Mouse (Mus musculus): ENCODE measurements around the gene Gm20479. TPM values are rescaled to one million over a fixed set of nuclear protein-coding genes. Genes with fewer than 3 reads are reported as not detected.

The Gm20479 gene
- total RNA-seq, 2 experiments from 2014 or later: not detected

DNA sequence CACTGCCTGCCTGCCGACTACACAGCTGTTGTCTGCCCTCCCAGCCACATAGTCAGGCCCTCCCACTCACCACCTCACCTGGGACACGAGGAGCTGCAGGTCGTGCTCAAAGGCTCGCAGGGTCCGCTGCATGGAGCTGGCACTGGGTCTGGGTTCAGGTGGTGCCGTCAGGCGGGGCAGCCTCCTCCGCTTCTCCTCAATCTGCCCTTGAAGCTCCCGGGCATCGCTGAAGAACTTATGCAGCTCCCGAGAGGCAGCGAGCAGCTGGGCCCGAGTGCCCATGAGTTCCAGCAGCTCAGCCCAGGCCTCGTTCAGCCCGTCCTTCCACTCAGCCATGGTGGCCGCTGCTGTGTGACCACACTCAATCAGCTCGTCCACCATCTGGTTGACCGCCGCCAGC, 11.9 kb upstream of the Gm20479 start:
- DNase-seq: no peak
- intact Hi-C loops (cut with DNase I): no loop called here

DNA sequence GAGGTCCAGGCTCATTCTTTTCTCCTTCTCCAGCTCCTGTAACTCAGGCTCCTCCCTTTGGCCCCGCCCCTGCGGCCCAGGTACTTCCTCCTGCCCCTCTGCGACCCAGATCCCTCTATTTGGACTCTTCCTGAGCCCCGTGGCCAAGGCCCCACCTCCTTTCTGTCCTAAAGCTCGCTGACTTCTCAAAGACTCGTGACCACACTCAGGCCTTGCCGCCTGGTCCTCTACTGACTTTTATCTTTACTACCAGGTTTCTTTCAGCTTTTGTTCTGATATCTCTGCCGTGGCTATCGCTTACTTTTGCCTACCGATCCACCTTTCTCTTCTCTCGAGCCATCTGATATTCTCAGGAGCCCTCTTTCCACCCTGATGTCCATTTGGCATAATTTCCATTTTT, 10.8 kb upstream of the Gm20479 start:
- DNase-seq: no peak
- intact Hi-C loops (cut with DNase I): no loop called here

DNA sequence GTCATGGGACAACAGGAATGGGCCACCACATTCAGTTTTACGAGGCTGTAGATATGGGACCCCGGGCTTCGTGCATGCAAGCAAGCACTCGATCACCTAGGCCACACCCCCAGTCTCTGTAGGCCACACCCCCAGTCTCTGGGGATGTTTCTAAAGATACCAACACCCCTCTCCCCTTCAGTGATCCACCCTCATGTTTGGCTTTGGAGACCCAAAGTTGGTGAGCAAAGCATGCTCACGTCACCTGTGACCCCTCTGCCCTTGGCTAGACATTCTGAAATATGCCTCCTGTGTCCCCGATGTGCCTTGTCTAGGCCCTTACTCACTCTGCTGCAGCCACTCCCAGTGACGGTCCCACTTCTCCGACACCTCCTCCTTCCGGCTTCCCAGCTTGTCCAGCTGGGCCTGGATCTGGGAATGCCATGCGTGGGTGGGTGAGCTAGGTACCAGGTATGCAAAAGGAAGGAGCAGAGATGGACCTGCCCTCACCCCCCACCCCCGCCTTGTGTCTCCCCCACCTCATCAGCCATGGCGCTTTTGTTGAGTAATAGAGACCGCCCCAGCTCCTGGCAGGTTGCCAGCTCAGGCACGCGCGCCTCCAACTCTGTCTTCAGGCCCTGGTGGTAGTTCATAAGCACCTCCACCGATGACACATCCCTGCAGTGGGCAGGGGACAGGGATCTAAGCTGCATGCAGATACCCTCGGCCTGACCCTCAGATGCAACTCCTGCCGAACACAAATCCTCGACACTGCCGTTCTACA, 9.0 kb upstream of the Gm20479 start:
- intact Hi-C loops (cut with DNase I): no loop called here
- no peak for DNase-seq

DNA sequence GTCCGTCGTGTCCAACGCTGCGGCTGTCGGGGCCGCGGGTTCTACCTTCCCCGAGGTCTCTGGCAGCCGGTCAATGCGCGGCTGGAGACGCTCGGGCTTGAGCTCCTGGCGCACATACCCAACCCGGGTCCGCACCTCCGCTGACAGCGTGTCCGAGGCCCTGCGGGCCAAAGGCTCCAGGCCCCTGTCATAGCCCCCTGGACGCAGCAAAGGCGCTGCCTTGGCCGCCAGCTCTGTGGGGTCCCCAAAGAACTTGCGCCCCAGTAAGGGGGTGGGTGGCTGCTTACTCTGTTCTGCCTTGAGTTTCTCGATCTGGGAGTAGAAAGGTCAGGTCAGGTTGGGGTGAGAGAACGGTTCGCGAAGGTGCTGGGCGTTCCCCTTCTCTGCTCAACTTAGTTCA, 7.2 kb upstream of the Gm20479 start:
- DNase-seq: no peak
- intact Hi-C loops (cut with DNase I): no loop called here

DNA sequence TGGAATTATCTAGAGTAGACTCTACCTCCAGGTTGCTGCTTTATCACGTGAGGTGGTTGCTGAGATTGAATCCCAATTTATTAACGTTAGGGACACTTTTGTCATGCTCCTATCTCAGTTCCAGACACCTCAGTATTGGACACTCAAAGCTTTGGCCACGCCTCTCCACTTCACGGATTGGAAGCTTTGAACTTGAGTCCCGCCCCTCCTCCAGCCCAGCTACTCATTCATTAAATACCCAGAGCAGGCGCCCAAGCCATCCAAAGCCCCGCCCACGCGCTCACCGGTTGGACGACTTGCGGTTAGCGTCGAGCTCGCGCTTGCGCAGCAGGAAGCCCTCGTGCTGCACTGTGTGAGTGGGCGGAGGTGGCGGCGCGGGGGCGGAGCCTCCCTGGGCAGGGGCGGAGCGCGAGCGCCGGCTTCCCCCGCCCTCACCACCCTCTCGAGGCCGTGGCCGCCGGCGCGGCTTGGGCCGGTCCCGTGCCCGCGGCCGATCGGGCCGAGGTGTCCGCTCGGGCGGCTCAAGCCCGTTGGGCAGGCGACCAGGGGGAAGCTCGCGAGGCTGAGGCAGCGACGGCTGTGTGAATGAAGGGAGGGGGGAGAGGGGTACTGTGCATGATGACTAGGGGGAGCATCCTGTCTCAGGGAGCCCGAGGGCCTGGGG, 4.2 kb upstream of the Gm20479 start:
- intact Hi-C loops (cut with DNase I): no loop called here
- DNase-seq: peak; percentile 96 to 97

DNA sequence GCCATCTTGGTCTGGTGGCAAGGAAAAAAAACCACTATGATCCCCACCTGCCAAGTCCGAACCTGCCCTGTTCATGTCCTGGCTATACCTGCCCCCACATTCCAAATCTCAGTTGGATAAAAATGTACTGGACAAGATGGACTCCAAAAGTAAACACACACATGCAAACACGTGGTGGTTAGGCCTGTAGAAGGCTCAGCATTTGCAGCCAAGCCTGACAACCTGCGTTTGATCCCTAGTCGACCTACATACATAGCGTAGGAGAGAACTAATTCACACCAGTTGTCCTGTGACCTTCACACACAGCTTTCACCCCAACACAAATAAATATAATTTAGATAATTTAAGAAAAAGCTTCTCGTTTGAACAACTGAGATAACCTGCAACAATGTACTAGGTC, 3.5 kb upstream of the Gm20479 start:
- no peak for DNase-seq
- intact Hi-C loops (cut with DNase I): no loop called here

DNA sequence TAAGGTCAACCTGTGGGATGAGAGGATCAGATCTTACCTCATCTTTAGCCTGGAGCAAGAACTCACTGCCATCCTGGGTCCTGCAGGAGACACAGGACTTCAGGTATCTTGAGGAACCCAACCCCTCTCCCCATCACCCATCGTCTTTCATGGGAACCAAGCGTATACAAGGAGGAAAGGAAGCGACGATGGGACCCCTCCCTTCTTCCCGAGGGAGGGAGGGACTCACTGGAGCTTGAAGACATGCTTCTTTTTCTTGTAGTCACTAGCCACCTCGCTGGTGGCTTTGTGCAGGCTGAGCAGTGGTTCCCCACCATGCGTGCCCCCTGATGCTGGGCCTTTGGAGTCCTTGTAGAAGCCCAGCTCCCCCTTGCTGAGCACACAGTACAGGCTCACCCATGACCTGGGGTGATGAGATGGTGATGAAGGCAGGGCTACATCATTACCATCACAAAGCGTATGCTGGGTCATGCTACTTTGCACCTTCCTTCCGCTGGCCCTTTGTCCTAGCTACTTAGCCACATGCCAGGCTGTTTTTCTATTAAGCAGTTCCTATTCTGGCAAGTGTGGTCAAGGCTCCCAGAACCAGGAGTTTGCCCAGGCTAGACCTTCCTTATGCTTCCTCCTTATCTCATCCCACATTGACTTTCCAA, 2.6 kb upstream of the Gm20479 start:
- intact Hi-C loops (cut with DNase I): loop anchor here (5.0 kb wide), 2 partner anchors 112 to 312 kb away; partner anchors contain the start of genes Map3k10 and Sertad3
- no peak for DNase-seq

DNA sequence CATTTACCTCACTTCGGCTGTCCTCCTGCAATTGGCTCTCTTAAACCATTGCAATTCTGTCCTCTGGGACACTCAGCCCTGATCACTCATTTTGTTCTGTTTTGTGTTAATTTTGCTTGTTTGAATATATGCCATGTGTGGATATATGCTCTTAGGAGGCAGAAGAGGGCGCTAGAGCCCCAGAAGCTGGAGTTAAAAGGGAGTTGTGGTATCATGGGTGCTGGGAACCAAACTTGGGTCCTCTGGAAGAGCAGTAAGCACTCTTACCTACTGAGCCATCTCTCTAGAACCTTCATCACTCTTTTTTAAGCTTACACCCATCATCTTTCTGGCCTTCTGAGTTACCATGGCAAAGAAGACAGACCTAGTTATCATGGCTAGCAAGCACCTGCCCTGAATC, 1.9 kb upstream of the Gm20479 start:
- intact Hi-C loops (cut with DNase I): loop anchor here (5.0 kb wide), 2 partner anchors 113 to 313 kb away; partner anchors contain the start of genes Map3k10 and Sertad3
- DNase-seq: no peak

DNA sequence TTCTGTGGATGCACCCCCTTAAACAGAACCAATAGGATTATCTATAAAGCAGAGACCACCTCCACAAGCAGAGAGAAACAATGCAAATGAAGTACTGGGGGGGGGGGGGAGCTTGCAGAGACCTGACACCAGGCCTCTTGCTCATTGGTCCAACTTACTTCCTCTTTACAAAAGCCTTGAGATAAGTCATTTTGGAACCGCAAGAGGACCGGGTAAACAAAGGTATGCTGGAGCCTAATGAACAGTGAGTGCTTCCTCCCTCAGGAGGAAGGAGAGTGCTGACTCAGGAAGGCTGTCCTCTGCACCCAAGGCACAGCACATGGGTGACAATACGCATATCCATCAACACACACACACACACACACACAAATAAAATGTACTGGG, 368 bp upstream of the Gm20479 start:
- no peak for DNase-seq
- intact Hi-C loops (cut with DNase I): loop anchor here (5.0 kb wide), 2 partner anchors 115 to 315 kb away; partner anchors contain the start of genes Map3k10 and Sertad3

DNA sequence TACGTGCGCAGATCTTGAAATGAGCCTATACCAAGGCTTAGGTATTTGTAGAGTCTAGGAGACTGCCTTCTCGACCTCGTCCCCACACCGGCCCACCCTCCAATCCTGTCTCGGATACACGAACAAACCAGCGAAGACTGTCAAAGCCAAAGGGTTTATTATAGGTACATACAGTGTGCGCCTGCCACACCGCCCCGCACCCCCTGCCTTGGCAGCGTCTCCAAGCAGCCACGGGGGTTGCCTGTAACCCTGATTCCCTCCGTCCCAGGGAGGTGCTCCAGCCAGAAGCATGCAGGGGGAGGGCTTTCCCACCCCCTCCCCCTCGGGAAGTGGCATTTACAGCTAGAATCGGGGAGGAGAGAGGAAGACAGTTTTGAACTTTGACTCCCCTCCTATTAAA, 971 bp downstream of the Gm20479 start:
- intact Hi-C loops (cut with DNase I): loop anchor here (5.0 kb wide), 2 partner anchors 116 to 316 kb away; partner anchors contain the start of genes Map3k10 and Sertad3

DNA sequence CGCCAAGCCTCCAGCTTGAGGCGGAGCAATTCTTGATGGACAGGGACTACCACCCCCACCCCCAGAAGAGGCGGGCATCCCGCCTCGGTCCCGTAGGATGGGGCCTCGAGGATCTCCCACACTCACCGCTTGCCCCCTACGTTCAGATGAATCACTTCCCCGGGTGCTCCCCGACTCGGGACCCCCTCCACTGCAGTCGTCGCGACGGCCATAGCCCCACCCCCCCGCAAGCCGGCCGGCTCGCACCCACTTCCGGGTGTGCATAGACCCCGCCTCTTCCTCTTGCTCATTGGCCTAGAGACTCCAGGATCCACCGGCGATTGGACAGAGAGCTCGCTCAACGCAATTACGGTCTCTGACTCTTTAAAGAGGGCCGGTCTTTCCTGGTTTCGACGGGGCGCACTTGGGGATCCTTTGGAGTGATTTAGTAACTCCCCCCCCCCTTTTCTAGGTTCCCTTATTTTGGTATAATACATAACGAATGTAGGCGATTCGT, 1.4 kb downstream of the Gm20479 start, which contains the start of gene Shkbp1:
TSS of gene Shkbp1 (minus strand) at position 275 of the 496 bp plus-strand sequence.
- DNase-seq: peak; percentile 84 to 87

More for the DNA sequence above, 971 bp downstream of the Gm20479 start:
- DNase-seq: peak in 1 of 2 experiments; percentile 46

DNA sequence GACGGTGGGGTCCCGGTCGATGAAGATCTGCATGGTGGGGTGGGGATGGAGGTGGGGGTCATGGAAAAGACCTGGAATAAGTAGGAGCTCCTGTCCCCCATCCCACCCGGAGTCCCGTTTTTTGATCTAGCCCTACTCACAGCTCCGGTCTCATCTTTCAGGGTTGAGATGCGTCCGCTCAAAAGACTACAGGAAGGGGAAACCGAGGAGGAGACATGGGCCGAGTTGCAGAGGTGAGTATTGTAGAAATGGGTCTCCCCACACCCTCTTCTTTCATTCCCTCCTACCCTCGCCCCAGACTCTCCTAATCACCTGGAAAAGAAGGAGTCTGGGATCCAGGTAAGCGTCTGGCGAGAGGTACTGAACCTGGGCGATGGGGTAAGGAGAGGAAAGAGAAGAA, 2.0 kb downstream of the Gm20479 start:
- intact Hi-C loops (cut with DNase I): loop anchor here (2.0 to 5.0 kb wide), 3 partner anchors 16 to 317 kb away; partner anchors contain the start of genes Map3k10 and Sertad3
- DNase-seq: no peak

More for the DNA sequence above, 1.4 kb downstream of the Gm20479 start, which contains the start of gene Shkbp1:
- intact Hi-C loops (cut with DNase I): loop anchor here (2.0 to 5.0 kb wide), 3 partner anchors 17 to 317 kb away; partner anchors contain the start of genes Map3k10 and Sertad3

DNA sequence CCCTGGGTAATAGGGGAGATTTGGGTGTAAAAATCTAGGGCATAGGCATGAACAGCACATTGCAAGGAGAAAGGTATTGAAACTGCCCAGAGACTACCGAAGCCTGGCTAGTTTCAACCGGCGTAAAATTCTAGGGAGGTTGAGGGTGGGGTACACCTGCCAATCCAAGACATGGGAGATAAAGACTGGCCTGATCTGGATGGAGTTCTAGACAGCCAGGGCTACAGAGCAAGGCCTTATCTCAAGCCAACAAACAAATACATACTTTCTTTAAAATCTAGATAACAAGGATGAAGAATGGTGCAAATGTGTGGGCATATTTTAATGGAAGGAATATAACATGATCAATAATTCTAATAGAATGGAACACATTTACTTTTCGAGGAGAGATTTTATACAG, 2.4 kb downstream of the Gm20479 start:
- intact Hi-C loops (cut with DNase I): loop anchor here (2.0 to 5.0 kb wide), 3 partner anchors 16 to 318 kb away; partner anchors contain the start of genes Map3k10 and Sertad3
- DNase-seq: no peak

DNA sequence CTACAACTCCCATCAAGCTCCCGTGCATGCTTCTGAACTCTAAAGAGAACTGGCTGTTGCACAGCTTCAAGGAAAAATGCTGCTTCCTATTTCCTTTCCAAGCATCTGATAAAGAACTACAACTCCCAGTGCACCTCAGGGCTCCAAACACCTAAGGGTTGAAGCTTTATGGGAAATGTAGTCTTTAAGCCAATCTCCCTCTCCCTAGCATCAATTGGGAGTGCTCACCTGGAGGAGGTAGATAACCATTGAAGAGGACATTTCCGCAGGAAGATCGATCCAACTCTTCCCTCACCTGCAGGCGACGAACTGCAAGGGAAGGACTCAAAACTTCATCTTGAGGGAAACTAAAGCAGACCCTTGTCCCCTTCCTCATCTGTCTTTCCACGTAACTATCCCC, 3.1 kb downstream of the Gm20479 start:
- no peak for DNase-seq

DNA sequence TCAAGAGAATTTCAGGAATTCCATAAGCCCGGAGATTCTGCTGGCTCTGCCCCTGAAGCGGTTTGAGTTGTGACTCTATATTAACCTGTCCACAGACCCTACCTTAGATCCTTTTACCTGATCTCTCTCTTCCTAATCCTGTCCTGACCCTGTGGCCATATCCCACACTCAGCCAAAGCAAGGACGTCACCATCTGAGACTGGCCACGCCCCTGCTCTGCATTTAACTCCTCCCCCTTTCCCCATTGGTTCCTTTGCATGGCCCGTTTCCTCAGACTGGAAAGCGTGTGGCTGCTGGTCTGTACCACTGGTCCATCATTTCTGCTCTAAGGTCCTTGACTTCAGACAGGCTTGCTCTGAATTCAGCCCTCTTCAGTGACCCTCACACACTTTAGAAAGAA, 11.8 kb downstream of the Gm20479 start:
- intact Hi-C loops (cut with DNase I): no loop called here

More for the DNA sequence above, 3.1 kb downstream of the Gm20479 start:
- intact Hi-C loops (cut with DNase I): loop anchor here (2.0 kb wide), 1 partner anchor 15 kb away; no protein-coding TSS in a partner anchor

DNA sequence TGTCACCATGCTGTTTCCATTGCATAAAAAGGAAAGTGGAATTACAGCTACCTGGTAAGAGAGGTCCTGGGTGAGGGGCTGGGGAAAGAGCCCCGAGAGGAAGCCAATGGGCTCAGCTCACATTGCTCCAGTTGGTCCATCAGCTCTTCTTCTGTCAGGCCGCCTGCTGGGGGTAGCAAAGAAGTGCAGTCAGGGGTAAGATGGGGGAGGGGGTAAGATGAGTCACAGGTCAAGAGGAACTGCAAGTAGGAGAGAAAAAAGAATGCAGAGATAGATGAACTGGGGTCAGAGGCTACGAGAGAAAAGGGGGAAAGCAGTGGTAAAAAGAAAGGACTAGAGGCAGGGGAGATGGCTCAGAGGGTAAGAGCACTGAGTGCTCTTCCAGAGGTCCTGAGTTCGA, 14.6 kb downstream of the Gm20479 start:
- intact Hi-C loops (cut with DNase I): no loop called here
- no peak for DNase-seq

More for the DNA sequence above, 11.8 kb downstream of the Gm20479 start:
- no peak for DNase-seq

DNA sequence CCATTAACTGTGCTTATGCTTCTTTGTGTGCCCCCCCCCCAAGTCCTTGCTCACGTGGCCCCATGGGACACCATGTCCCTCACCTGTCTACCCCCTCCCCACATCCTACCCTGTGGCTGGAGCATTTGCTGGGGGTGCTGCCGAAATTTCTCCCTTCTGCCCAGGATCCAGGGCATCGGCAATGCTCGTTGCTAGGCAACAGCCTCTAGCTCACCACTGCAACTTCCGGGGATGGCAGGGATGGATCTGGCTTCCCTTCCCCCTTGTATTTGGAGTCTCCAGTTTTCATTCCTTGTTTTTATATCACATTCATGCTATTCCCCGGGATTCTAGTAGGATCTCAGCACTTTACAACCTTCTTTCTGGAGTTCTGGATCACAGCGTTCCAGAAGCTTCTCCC, 17.7 kb downstream of the Gm20479 start:
- intact Hi-C loops (cut with DNase I): loop anchor here (2.0 to 10.0 kb wide), 5 partner anchors 15 to 1035 kb away; partner anchors contain the start of genes Akt2, Plekhg2 and Zfp607b
- DNase-seq: no peak

DNA sequence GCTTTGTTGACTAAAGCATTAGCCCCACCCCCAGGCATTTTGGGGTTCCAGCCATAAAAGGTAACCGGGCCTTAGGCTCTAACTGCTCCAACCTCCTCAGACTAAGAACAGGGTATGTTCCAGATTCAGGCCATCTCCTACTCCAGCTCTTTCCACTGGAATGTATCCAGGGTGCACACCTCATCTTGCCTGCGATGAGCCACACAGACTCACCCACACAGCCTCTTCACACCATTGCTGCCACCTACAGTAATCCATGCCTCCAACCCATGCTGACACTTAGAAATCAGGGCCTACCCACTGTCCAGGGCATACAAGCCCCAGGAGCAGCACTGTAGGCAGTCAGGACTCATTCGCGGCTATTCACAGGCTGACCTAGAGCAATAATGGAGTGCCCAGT, 18.1 kb downstream of the Gm20479 start:
- intact Hi-C loops (cut with DNase I): loop anchor here (2.0 to 10.0 kb wide), 5 partner anchors 16 to 1036 kb away; partner anchors contain the start of genes Akt2, Plekhg2 and Zfp607b
- no peak for DNase-seq

DNA sequence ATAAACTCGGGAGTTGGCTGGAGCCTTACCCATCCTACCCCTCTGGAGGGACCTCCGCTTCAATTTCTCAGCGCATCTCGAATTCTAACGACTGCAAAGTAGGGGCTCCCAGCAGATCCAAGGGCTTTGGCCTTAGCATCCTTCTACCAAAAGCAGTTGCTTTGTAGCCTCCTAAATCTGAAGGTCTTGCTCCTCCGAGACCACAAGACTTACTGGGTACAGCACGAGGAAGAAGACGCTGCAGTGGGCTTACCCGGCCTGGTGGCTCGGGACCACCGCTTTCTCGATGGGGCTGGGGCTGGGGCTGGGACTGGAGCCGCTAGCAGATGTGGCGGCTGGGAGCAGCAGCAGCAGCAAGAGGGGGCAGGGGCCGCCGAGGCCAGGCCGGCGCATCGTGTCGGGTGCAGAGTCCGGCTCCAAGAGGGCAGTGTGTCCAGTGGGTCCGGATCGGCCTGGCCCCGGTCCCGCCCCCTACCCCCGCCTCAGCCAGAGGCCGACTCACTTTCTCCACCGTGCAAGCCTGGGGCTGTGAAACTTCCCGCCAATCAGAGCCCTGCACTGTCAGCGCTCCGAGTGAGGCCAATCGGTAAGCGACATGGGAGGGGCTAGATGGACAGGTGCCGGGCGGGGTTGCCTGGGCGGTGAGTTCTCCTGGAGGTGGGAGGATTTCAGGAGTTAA, 19.9 kb downstream of the Gm20479 start, which contains the start of gene Ltbp4:
TSS of gene Ltbp4 (minus strand) at position 518 of the 679 bp plus-strand sequence.
- no peak for DNase-seq
- intact Hi-C loops (cut with DNase I): loop anchor here (2.0 to 10.0 kb wide), 5 partner anchors 109 to 1037 kb away; partner anchors contain the start of genes Akt2, Blvrb, Plekhg2 and Sptbn4

Measured in heart, postnatal 36 days (tissue).